Mouse (Mus musculus) limb, embryonic 11.5 days (tissue): ENCODE results near the gene Schip1. TPM values are rescaled to one million over a fixed set of nuclear protein-coding genes. Genes with fewer than 3 reads are reported as not detected.

ENCODE experiments used
- ATAC-seq: fragments of 200-750 bp; cut with Nextera tagmentation; 2 replicates; pipeline ENCODE4 v1.8.0; 2017; ENCODE audit warnings: low read depth; ENCODE audit not compliant: insufficient number of reproducible peaks, low FRiP score, low TSS enrichment
- DNase-seq: peaks from one replicate; pipeline ENCODE4 v3.0.0-alpha.2; 2015; ENCODE audit warnings: low spot score
- H3K27ac ChIP-seq: fragments of 300-500 bp; sonication (generic); replicated peaks from 2 replicates; pipeline ENCODE4 v1.5.1; 2014; ENCODE audit warnings: low read depth, mild to moderate bottlenecking, low read length
- H3K27me3 ChIP-seq: fragments of 300-500 bp; sonication (generic); 2 replicates; pipeline ENCODE4 v1.6.1; 2014; ENCODE audit warnings: mild to moderate bottlenecking, low read length, mixed read lengths; ENCODE audit not compliant: control insufficient read depth, insufficient read depth
- H3K36me3 ChIP-seq: fragments of 300-500 bp; sonication (generic); 2 replicates; pipeline ENCODE4 v1.6.1; 2014; ENCODE audit warnings: mild to moderate bottlenecking, low read length, moderate library complexity, mixed read lengths; ENCODE audit not compliant: control insufficient read depth, insufficient read depth
- H3K4me1 ChIP-seq: fragments of 300-500 bp; sonication (generic); 2 replicates; pipeline ENCODE4 v1.6.1; 2014; ENCODE audit warnings: low read length, mixed read lengths; ENCODE audit not compliant: control insufficient read depth, insufficient read depth
- H3K4me2 ChIP-seq: fragments of 300-500 bp; sonication (generic); 2 replicates; pipeline ENCODE4 v1.6.1; 2014; ENCODE audit warnings: low read depth, mild to moderate bottlenecking, moderate library complexity; ENCODE audit not compliant: severe bottlenecking
- H3K4me3 ChIP-seq: fragments of 300-500 bp; sonication (generic); 2 replicates; pipeline ENCODE4 v1.5.1; 2014; ENCODE audit warnings: low read depth, low read length
- H3K9ac ChIP-seq: fragments of 300-500 bp; sonication (generic); 2 replicates; pipeline ENCODE4 v1.6.1; 2014; ENCODE audit warnings: mild to moderate bottlenecking, low read length
- H3K9me3 ChIP-seq: fragments of 300-500 bp; sonication (generic); 2 replicates; pipeline ENCODE4 v1.6.1; 2016; ENCODE audit warnings: low read length; ENCODE audit not compliant: control insufficient read depth
- WGBS: fragments of 180-500 bp; shearing (Covaris S2); extraction: QIAGEN DNeasy Blood & Tissue Kit; methylation state at CpG from one replicate; pipeline ENCODE4 v1.1.7; 2014; 5-methylcytosine and 5-hydroxymethylcytosine counted together
- polyA plus RNA-seq: library from polyadenylated mRNA; unstranded; fragments of >200 nt; fragmentation: Nextera tagmentation; extraction: Ambion mirVana; gene quantifications from 2 replicates; pipeline ENCODE4 v1.2.1, GENCODE M21; 2014

Schip1 gene
- polyA plus RNA-seq, 1 experiment from 2014 or later: 34.9 TPM

DNA sequence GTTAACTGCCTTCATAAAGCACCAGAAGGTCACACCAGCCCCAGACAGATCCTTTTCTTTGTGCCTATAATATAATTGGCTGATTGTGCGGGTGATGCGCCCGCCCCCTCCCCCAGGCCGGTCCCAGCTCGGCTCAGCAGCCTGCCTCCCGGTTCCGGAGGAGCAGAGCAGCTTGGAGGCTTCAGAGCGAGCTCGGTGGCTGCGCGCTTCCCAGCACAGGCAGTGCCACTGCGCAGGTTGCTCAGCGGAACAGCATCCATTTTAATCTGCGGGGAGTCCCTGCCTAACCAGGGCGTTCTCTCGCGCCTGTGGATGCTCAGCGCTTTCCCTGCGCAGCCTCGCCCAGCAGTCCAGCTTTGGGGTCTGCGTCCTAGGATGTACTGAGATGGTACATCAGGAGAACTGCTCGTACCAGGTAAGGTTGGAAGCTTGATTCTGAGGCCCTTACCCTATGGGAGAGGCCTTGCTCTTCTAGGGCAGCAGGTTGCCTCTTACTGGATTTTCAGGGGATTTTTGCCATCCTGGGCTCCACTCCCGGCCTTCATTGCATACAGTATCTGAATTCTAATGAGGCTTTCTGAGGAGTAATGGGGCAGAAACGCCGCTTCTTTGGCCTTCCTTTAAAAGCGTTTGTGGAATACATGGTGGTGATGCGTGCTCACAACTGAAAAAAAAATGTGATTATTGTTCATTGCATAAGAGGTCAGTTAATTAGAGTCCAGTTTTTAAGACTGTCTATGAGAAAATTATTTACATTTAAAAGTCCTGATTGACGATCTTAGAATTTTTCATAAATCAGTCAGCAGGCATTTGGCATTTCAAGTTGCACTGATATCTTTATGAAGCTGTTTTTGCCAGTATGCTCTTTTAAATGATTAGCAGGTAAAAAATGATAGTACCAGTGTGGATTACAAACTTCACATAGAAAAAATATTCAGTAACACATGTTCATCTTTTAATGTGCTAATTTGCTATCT lies 507.9 kb downstream of the Schip1 start:
- Histone ChIP-seq H3K4me2 (peak overlapping the region; percentile 65), H3K4me1 (peaks cover 36% of the 10 kb centered on the region), H3K36me3 (no peaks in the 10 kb centered on the region), H3K4me3 (peak overlapping the region; percentile 26), H3K9ac (peak overlapping the region; percentile 53), H3K27me3 (no peaks in the 10 kb centered on the region), H3K9me3 (no peaks in the 10 kb centered on the region), H3K27ac (no peak overlapping the region; the same call in 1 of the 2 replicates)
- DNase-seq (peak; percentile 72), ATAC-seq (peak; percentile 65)
- 15% methylated on average over 28 of the region's 28 CpGs for WGBS

DNA sequence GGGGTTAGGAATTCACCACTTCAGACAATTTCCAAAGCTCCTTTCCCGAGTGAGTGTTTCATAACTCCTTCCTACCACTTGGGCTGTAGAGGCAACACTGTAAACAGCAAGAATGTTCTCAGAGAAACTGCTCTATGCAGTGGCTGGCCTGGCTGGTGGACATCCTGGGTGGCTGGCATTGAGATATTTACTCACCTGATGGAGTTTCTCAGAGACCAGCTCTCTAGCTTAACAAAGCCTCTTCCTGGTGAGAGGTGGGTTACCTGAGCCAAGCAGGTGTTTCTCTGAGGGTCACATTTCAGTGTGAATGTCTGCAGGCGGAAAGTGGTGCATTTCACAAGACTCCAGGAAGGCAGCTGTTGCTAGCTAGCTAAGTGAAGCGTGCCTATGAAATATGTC lies 508.6 kb downstream of the Schip1 start:
- Histone ChIP-seq H3K27me3 (no peaks in the 10 kb centered on the region), H3K4me1 (peaks cover 33% of the 10 kb centered on the region), H3K4me2 (no peak overlapping the region), H3K9me3 (no peaks in the 10 kb centered on the region), H3K4me3 (no peak overlapping the region), H3K27ac (no peak overlapping the region), H3K9ac (no peak overlapping the region), H3K36me3 (no peaks in the 10 kb centered on the region)
- 57% methylated on average over 3 of the region's 3 CpGs for whole genome bisulfite sequencing
- DNase-seq (no peak), ATAC-seq (no peak)

DNA sequence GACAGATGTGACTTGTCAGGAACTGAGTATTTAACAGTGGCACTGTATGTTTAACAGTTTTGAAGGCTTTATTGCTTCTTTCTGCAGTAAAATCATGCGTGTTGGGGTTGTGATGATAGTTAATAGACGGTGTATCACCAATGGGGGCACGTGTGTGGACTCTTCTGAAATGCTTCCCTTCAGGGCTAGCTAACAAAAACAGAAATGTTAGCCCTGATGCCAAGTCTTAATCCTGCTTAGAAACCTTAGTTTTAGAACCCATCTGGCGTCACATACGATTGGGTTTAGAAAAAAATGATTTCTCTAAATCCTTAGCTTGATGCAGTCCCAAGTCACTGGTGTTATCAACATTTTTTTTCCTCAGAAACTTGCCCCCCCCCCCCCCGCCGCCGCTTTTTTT lies 509.5 kb downstream of the Schip1 start:
- Histone ChIP-seq H3K9me3 (no peaks in the 10 kb centered on the region), H3K27me3 (no peaks in the 10 kb centered on the region), H3K36me3 (no peaks in the 10 kb centered on the region), H3K4me2 (no peak overlapping the region), H3K4me3 (no peak overlapping the region), H3K4me1 (peaks cover 33% of the 10 kb centered on the region), H3K27ac (no peak overlapping the region), H3K9ac (no peak overlapping the region)
- DNase-seq (no peak), ATAC-seq (no peak)
- 45% methylated on average over 7 of the region's 8 CpGs for WGBS

DNA sequence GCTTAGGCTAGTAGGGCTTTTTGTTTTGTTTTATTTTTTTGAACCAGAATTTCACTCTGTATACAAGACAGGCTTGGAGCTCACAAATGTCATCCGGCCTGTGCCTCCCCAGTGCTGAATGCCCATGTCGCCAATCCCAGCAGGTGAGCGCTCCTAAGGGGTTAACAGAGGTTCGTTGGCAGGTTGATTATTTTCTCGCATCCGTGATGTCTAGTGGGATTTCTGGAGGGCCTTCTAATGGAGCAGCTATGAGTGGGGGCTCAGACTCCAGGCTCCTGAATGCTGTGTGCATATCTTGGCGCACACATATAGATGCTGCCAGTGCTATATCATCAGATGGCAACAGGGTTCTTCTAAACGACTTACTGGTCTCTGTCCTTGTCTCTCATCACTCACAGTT lies 510.0 kb downstream of the Schip1 start:
- Histone ChIP-seq H3K4me1 (peaks cover 33% of the 10 kb centered on the region), H3K9me3 (no peaks in the 10 kb centered on the region), H3K36me3 (no peaks in the 10 kb centered on the region), H3K4me3 (no peak overlapping the region), H3K4me2 (no peak overlapping the region), H3K27ac (no peak overlapping the region), H3K9ac (no peak overlapping the region), H3K27me3 (no peaks in the 10 kb centered on the region)
- WGBS: 75% methylated on average over 8 of the region's 8 CpGs
- ATAC-seq: no peak
- DNase-seq: no peak

DNA sequence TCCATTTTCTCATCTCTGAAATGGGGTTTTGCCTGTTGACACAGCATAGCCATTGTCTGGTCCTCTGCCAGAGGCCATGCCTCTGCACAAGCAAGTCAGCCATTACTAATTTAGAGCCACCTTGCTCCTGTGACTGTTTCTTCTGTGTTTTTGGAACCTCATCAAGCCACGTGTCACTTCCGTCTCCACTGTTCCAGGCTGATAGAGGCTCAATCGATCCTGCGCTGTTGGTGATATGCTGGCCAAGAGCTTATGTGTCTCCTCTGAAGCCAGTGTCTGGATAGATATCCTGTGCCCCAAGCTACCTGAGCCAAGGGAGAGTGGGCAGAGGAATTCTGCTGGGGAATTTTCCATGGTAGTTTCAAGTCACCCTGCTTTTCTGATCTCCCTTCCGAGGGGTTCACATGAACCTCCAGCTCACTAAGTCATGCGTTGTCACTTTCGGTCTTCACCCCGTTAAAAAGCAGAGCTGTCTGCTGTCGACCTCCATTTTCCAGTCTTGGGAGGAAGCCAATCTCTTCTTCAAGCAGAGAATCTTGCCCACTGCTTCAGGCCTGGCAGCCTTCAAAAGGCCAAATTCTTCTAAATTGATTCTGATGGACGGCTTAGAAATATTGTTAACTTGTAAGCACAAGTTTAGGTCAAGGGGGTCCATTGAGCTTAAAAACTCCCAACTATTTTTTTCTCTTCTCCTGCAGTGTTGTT lies 511.2 kb downstream of the Schip1 start:
- DNase-seq: no peak
- H3K4me1 ChIP-seq: peaks cover 33% of the 10 kb centered on the region
- H3K27ac ChIP-seq: no peak overlapping the region
- H3K4me2 ChIP-seq: no peak overlapping the region
- 64% methylated on average over 10 of the region's 10 CpGs for WGBS
- H3K27me3 ChIP-seq: no peaks in the 10 kb centered on the region
- no peak for ATAC-seq
- H3K4me3 ChIP-seq: no peak overlapping the region
- no peak overlapping the region for H3K9ac ChIP-seq
- H3K9me3 ChIP-seq: no peaks in the 10 kb centered on the region
- no peaks in the 10 kb centered on the region for H3K36me3 ChIP-seq

DNA sequence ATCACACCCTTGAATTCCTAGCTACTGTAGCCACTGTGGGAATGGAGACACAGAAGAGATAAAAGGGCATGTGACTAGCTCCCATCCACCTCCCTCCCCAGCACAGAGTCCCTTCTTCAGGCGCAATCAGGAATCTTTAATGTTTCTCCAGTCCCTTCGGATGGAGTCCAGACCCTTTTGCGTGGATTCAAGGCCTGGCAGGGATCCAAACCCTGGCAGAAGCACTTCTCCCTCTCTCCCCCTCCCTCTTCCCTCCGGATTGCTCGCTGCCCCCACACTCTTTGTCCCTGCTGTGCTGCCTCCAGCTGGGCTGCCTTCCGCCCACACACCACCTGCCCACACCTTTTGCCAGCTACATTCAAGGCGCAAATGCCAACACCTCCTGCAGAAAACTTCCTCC lies 511.8 kb downstream of the Schip1 start:
- no peak overlapping the region for H3K4me2 ChIP-seq
- H3K4me1 ChIP-seq: peaks cover 33% of the 10 kb centered on the region
- no peak overlapping the region for H3K4me3 ChIP-seq
- DNase-seq (peak; percentile 45), ATAC-seq (no peak)
- no peak overlapping the region for H3K9ac ChIP-seq
- H3K36me3 ChIP-seq: no peaks in the 10 kb centered on the region
- no peaks in the 10 kb centered on the region for H3K27me3 ChIP-seq
- no peaks in the 10 kb centered on the region for H3K9me3 ChIP-seq
- WGBS: 15% methylated on average over 7 of the region's 7 CpGs
- H3K27ac ChIP-seq: no peak overlapping the region

DNA sequence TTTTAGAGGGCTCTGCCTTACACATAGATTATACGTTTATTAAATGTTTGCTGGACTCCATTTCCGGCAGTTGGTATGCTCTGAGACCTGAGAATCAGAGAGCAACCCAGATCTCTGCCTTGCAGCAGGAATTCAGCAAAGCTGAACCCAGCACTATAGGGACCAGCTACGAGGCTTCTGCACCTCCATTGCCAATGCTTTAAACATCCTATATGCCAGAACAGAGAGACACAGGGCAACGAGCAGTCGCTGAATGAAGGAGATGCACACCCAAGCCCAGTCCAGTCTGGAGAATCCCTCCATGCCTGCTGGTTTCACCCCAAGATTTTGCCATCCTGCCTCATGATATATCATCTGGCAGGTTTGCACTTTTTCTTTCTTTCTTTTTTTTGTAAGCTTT lies 512.3 kb downstream of the Schip1 start:
- Histone ChIP-seq H3K27me3 (no peaks in the 10 kb centered on the region), H3K4me3 (no peak overlapping the region), H3K4me2 (no peak overlapping the region), H3K9me3 (no peaks in the 10 kb centered on the region), H3K4me1 (peaks cover 35% of the 10 kb centered on the region), H3K9ac (no peak overlapping the region), H3K36me3 (no peaks in the 10 kb centered on the region), H3K27ac (no peak overlapping the region)
- DNase-seq (no peak), ATAC-seq (no peak)
- WGBS: 57% methylated on average over 5 of the region's 5 CpGs

DNA sequence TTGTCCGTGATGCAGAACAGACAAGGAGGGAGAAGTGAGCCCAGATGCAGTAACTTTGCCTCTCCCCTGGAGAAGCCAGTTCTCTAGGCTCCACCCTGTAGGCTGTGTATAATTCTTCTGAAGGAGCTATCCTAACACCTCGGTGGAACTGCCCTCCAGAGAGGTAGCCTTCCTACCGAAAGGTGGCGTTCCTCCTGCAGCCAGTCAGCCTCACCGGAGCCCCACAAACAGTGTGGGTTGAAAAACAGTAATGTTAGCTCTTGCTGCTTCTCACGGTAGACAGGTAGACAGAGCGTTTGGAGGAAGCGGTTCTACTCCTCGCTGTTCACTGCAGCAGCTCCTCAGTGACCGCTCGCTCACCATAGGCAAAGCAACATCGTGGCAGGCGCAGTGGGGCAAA lies 517.0 kb downstream of the Schip1 start:
- no peak for DNase-seq
- Histone ChIP-seq H3K4me1 (peaks cover 41% of the 10 kb centered on the region), H3K27ac (no peak overlapping the region), H3K27me3 (no peaks in the 10 kb centered on the region), H3K36me3 (no peaks in the 10 kb centered on the region), H3K9me3 (no peaks in the 10 kb centered on the region), H3K4me2 (no peak overlapping the region), H3K9ac (no peak overlapping the region), H3K4me3 (no peak overlapping the region)
- ATAC-seq: no peak
- 53% methylated on average over 13 of the region's 13 CpGs for WGBS
